Mouse (Mus musculus) thymus, adult 18-20 months (tissue): Measurements from ENCODE around the gene AI413582.

Experiments used
- DNase-seq, 2 experiments: peaks; one replicate each; pipeline ENCODE4 v3.0.0; 2022; ENCODE audit warnings: mixed read lengths in 2 of 2

The AI413582 gene

DNA sequence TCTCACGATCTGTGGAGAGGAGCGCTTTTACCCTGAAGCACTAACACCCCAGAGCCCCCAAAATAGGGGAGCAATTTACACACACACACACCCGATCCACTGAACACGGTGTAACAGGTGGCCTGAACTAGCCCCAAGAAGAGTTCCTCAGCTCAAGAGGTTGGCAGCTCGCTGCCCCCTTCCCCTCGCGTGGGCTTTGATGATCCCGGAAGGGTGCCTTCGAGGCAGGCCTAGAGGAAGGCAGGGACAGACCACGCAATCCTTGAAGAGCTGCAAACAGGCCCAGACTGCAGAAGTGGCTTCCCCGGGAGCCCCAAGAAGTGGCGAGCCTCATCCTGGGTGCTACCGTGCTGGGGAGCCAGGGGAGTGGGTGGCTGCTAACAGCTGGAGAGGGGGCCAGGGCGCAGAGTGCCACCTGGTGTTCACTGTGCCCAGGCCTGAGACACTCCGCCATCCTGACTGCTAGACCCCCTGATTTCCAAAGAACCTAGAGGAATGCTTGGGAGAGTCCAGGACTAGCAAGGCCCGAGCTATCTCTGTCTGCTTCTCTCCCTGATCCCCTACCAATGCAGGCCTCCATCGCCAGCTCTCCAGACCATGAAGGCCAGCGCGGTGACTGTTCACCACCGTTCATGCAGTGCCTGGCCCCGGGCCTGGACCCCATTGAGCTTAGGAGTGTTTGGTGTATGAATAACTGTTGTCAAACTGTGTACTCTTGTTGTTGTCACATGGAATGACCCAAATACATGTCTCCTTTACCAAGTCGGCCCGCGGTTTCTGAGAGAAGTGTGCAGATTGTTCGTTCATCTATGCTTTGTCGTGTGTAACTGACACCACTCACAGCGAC lies 51.4 kb downstream of the AI413582 start:
- DNase-seq: no peak
